Mouse (Mus musculus) ovary, adult 18-20 months (tissue): ENCODE results near the gene Flnb.

Source experiments
- DNase-seq: peaks from one replicate; pipeline ENCODE4 v3.0.0; 2022; ENCODE audit warnings: low spot score, mixed read lengths

Flnb gene

DNA sequence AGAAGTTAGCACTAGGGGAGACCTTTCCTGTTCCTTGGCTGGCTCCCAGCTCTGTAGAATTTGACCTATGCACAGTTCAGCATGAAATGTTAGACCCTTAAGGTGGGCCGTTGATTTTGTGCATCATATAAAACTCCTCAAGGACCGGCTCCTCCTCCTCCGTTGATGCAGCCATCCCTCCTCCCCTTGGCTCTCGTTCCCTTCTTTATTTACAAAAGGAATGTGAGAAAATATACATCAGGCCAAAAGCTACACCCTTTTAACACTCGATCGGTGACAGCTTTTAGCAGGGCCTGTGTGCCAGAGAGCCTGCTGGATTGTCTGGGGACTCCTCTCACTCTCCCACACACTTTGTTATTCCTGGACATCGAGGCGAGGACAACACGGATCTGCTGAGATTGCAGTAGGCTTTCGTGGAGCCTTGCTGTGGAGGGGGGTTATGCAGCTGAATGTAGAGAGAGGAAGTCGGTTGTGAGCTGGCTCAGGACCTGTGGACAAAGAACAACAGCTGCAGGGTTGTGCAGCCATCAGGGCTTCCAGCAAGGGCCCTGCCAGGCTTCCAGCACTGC is 82.8 kb downstream of the Flnb start:
- peak; percentile 23 for DNase-seq

DNA sequence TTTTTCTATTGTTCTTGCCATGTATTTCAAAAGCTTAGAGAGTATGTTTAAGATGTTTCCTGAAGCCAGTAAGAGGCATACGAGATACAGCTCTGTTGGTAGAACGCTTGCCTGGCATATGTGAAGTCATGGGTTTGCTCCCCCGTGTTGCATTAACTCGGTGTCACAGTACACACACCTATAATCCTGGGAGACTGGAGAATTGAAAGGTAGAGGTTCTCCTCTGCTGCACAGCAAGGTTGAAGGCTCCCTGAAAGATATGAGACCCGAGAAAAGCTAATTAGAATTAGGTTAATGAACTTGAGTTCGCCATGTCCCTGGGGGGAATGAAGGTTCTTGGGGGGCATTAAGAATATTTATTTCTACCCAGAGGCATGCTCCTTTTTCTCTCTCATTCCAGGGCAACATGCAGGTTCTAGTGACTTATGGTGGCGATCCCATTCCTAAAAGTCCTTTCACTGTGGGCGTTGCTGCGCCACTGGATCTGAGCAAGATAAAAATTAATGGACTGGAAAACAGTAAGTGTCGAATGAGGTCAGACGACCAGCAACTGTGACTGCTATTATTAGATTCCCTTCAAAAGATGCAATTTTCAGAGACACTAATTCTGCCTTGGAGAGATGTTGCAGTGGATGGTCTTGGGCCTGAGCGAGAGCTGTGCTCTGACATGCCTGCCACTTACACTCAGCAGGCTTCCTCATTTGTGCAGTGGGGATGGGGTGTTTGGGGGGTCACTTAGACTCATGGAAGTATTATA is 83.9 kb downstream of the Flnb start:
- no peak for DNase-seq

DNA sequence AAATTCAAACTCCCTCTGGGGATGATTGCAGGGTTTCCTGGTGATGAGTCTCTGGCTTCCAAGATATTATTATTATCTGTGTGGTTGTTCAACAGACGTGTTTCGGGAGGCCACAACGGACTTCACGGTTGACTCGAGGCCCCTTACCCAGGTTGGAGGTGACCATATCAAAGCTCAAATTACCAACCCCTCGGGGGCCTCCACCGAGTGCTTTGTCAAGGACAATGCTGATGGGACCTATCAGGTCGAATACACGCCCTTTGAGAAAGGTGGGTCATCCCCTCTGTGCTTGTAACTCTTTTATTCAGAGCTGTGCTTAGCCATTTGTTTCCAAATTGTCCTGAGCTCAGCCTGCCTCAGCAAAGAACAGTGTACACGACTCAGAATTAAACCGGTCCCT is 89.3 kb downstream of the Flnb start:
- DNase-seq, result no peak

DNA sequence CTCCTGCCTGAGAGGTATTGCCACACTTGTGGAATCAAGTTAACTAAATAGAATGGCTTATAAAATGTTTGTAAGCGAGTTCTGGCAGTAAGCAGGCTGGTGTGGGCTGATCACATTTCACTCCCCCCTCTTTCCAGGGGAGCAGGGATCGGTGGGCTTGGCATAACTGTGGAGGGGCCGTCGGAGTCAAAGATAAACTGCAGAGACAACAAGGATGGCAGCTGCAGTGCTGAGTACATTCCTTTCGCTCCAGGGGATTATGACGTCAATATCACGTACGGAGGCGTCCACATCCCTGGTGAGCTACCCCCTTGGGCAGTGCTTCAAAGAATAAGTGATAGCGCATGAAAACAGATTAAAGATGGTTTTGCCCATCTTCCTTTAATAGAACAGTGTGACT is 91.7 kb downstream of the Flnb start:
- no peak for DNase-seq

DNA sequence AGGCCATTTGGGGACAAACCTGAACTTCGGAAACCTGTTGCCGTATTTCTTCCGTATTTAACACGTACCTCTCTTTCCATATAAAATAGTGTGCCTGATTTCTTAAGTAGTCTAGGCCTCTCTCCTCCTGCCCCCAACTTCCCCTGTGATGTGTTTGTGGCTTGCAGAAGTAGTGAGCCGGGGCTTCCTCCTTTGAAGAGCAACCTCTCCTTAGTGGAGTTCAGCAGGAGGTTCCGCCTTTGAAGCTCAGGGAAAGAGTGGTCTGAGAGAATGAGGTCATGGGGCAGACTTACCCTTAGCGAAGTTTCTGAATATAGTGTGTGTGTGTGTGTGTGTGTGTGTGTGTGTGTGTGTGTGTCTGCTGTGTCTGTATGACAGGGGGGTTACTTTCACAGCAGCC is 96.1 kb downstream of the Flnb start:
- no peak for DNase-seq

DNA sequence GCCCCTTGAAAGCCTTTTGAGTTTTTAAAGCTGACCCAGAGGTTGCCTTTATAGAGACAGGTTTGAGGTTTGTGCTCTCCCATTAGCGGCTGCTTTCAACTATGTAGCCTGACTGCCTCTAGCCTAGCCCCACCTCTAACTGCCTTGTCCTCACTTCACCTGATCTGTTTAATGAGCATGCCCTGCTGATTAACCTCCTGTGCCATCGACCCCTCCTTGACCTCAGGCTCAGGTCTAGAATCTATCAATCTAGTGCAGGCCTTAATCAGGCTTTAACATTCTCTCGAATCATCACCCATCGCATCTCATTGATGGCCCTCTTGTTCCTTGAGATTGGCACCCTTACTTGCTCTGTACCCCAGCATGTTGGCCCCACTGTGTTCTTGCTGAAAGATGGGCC is 96.7 kb downstream of the Flnb start:
- DNase-seq, result no peak

DNA sequence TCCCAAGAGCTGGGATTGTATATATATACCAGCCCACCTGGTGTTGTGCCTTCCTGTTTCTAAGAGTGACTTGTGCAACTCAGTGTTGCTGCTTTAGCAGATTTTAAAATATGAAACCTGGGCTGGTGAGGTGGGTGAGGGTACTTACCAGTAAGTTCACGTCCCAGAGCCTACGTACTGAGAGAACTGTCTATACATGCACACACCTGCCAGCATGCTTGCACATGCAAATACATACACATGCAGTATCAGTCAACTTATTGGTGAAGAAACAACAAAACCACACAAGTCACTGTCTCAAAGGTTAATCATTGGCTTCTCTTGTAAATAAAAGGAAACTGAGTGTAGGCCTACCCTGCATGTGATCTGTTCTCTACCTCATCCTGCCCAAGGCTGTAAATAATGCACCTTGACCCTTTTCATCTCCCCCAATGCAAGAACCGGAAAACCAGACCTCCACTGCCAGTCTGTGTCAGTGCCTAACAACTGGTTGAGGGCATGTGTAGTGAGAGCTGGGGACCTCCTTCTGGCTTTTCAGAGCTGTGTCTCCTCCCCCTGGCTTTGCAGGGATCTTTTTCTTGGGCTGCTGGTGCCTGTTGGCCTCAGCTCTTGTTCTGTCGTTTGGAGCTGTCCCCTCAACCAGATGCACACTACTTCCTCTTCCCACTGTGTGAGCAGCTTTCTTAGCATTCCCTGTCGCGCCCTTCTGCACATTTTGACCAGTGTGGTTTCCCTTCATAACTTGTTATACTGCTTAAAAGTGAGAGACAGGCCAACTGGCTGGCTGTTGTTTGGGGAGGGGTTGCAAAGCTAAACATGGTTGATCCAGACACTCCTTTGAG is 100.6 kb downstream of the Flnb start:
- no peak for DNase-seq

DNA sequence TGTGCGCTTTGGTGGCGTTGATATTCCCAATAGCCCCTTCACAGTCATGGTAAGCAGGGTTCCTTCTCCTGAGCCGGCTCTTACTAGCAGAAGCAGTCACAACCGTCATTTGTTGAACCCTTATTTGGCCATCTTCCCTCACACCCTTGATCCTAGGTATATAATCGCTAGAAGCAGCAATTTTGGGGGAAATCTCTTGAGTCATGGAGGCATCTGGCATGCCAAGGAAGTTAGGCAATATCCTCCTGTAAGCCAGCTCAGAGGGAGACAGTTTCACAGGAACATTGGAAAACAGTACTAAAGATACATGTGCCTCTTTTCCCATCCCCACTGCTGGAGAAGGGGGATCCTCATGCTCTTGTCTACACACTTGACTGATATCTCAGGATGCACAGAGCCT is 101.6 kb downstream of the Flnb start:
- DNase-seq, result no peak

DNA sequence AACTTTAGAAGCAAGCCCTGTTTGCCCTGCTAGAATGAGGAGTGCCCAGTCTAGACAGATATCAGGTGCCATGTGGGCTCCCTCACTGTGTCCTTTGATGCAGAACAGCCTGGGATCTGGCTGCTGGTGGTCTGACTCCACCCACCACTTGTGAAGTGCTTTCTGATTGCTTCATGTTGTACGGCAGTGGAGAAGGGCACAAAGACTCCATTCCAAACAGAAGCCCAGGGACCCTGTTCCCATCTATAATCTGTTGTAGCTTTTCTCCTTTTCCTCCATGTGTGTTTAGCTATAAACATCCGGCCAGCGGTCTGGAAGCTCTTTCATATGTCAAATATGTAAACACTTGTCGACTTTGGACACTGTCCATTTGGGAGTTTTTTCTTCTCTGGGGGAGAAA is 102.2 kb downstream of the Flnb start:
- no peak for DNase-seq

DNA sequence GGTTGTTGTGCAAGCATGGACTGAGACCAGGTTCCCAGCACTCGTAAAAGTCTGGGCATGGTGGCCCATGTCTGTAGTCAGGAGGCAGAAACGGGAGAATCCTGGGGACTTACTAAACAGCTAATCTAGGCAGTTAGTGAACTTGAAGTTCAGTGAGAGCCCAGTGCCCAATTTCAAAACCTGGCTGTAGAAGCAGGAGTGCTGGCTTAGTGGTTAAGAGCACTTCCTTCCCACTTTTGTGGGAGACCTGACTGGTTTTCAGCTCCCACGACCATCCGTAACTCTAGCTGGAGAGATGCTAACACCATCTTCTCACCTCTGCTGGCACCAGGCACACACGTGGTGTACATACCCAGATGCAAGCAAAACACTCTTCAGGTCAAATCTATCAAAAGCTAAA is 103.7 kb downstream of the Flnb start:
- no peak for DNase-seq

DNA sequence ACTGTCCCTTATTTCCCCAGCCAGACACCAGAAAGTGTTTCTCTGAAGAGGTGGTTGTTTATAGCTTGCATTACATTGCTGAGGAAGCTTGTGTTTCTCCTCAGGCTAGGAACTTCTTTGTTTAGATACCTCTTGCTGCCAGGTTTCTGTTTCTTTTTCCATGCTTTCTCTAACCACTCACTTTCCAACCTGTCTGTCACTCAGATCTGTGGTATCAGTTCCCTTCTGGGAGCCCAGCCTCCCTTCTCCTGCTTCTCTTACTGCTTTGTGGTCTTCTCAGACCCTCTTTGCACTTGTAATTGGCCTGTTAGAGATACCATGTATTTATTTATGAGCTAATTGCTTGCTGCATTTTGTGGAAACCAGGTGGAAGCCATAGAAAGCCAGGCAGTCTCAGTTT is 105.9 kb downstream of the Flnb start:
- no peak for DNase-seq

DNA sequence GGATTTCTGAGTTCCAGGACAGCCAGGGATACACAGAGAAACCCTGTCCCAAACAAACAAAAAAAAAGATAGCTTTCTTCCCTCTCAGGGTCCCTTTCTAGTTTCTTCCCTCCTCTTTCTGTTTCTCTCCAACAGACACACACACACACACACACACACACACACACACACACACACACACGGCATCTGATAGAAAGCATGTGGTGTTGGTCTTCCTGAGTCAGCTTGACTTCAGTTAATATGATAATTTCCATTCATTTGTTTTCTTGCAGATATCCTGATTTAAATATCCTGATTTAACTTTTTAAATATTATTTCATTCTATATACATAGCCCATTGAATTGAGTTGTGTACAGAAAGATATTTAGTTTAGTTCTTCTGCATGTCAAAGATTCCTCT is 110.6 kb downstream of the Flnb start:
- DNase-seq, result no peak

DNA sequence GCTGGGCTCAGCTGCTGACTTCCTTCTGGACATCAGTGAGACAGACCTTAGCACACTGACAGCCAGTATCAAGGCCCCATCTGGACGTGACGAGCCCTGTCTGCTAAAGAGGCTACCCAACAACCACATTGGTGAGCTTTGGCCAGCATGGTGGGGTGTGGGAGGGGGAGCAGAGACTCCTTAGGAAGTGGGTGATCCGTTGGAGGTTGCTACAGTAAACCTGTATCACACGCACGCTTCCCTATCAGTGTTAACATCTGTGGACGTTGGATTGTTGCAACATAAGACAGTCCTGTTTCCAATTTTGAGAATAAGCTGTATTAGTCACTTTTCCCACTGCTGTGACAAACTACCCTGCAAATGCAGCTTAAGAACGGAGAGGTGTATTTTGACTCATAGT is 111.3 kb downstream of the Flnb start:
- DNase-seq, result no peak

DNA sequence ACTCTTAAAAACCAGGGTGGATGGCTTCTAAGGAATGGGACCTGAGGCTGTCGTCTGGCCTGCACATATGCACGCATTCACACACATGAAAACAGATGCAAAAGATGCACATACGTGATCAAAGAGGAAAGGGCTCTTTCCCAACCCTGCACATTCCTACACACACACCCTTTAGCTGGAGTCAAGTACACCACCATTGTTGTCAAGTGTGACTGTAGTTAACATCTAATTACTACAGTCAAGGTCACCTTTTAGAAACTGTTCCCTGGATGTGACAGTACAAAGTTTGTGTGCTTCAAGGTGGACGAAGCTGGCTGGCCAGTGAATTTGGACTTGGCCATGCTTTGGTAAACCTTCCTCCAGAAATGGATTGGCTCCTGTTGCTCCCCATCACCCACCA is 114.4 kb downstream of the Flnb start:
- DNase-seq, result no peak

DNA sequence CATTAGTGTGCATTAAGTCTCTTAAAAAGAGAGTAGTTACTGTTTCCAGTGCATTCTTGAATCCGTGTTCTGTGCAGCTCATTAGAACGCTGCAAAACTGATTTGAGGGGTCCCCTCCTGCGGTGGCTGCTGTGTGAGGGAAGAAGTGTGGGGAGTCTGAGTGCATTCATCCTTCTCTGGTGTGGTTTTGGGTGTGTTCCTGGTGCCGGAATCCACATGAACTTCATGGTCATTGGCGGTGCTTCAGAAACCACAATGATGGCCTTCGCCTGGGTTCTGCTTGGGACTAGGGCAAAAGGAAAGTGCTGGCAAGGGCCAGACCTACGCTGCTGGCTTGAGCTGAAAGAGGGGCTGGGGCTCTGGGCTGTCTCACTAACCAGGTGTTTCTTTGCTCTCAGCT is 116.4 kb downstream of the Flnb start:
- DNase-seq, result peak; percentile 81

DNA sequence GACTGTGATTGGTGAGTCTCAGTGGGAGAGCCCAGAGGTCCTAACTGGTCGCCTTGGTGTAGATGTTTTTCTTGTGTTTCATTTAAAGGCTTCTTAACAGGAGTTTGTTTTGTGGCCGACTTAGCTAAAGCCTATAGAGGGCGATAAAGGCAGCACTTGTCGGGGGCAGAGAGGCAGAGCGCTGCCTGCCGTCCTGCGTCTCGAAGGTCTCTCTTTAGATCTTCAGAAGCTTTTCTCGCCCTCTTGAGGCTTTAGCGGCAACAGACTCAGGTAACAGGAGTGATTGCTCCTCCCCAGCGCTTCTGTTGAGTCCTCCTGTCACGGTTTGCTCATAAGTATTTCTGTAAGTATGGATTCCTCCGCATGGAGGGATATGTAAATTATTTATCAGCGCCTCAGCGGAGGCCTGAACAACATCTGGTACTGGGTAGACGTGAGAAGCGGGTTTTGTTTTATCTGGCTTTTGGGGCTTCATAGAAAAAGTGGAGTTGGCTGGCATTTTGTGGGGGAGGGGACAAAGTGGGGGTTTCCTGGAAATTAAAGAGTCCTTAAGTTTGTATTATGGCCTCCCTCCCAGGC is 119.4 kb downstream of the Flnb start:
- DNase-seq, result no peak

DNA sequence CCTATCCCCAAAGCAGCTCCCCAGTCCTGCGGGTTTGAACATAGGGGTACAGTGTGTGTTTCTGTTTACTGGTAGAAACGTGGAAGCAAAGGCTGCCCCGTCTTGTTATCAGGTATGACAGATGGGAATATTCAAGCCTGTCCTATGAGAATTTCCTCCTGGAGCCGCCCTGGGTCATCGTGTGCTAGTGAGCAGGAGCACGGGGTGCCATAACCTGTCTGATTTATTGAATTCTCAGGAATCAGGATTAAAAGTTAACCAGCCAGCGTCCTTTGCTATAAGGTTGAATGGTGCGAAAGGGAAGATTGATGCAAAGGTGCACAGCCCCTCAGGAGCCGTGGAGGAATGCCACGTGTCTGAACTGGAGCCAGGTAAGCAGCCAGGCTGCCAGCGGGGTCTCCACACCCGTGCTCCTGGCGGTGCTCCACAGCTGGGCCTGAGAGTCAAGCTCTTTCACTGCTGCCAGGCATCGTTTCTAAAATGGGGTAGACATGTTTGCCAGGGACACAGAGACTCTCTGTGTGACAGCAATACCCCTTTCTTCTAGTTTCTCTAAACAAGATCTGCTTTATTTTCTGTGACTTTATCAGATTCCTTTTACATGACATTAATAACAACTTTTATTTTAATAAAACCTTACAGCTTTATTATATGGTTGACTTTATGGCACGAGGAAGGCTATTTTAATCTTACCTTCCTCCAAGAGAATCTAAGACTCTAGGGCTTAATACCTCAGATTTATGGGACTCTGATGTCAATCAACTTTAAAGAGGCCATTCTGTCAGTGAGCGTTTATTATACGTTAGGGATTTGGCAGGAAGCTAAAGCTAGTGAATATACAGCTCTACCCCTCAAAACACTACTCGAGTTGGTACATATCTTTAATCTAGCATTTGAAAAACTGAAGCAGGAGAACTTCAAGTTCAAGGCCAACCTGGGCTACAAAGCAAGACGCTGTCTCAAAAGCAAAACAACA is 121.3 kb downstream of the Flnb start:
- no peak for DNase-seq

DNA sequence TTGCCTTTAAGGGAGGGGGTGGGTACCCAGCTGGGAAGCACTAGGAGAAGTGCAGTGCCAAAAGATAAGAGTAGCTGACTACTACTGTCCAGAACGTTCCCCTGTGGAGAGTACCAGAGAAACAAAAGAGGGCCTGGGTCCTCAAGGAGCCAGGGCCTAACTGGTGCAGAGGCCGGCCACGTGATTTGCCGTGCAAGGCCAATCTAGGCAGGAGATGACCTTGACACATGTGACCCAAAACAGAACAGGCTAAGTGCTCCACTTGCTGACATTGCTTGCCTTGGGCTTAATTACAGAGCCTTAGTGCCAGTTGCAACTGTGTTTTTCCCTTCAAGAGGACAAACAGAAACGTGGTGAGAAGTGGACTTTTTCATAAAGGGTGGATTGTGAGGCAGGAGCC is 123.7 kb downstream of the Flnb start:
- no peak for DNase-seq

DNA sequence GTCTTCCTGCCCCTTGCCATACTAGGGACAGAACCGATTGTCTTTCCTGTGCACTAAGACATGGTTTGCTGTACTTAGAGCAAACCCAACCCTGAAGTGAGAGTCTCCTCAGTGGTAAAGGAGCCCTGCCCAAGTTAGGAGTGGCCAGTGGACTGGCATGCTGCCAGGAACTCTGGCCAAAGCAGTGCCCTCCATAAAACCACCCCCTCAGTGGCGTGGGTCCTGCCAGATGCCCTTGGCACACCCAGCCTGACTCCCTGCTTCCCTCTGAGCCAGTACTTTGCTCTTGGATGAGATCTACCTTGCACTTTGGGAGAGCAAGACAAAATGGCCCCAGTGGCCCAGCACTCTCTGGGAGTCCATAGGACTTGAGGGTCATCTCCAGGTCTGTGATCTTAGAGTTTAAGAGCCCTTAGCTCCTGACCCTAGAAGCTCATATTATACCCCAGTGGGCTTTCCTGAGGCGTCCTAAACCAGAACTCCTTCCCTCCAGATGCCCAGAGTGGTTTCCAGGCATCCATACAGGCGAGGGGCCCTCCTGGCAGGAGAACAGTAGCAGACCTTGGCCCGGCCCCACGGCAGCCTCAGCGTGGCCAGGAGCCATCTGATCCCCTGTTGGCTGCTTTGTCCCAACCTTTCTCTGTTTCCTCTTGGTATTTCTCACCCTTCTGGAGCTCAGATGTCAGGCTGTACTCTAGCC is 125.5 kb downstream of the Flnb start:
- DNase-seq, result peak; percentile 76

DNA sequence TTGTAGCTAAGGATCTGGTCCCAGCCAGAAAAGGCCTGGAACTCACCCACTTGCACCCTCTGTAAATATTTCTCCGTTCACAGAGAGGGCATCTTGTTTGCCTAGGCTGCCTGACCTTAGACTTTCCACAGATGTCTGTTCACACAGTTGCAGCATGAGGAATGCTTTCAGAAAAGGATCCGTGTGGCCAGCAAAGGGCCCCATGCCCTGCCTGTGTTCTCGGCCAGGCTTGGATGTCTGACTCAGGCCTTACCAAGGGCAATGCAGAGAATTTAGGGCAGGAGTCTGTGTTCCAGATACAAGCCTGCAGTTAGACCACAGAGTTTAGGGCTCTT is 126.0 kb downstream of the Flnb start:
- no peak for DNase-seq

DNA sequence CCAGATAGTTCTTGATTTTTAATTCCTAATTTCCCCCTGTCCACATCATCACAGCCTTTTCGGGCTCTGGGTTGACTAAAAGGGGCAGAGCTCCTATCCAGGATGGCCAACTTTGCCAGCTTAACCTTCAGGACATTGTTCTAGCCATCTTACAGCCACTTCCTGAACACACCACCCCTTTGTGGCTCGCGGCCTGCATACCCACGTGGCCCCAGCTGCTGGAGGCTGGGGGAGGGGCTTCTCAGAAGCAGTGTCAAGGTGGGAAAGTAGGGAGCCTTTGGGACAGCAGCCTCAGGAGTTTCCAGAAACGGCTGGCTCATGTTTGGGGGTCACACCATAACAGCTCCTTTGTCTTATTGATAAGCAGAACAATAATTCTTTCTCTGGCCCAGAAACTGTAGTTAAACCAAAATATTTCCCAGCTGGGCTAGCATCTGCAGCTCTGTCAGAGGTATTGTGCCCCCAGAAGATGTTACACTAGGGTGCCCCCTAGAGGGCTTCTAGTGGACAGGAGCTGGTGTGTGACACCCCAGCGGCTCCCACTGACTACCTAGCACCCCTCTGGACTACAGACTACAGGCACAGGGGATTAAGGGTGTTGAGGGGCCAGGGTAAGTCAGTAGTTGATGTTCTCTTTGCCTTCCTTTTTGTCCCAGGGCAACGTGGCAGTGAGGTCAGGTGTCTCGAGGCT is 126.7 kb downstream of the Flnb start:
- DNase-seq, result no peak
